Mouse (Mus musculus) forebrain, embryonic 11.5 days (tissue): ENCODE data around the gene Gpbp1. TPM values are rescaled to one million over a fixed set of nuclear protein-coding genes. Genes with fewer than 3 reads are reported as not detected.

Experiments used
- ATAC-seq: fragments of 200-750 bp; cut with Nextera tagmentation; replicated peaks from 2 replicates; pipeline ENCODE4 v1.8.0; 2017; ENCODE audit warnings: moderate TSS enrichment; ENCODE audit not compliant: low FRiP score
- DNase-seq: peaks from one replicate; pipeline ENCODE4 v3.0.0-alpha.2; 2017; ENCODE audit warnings: low spot score
- H3K27ac ChIP-seq: fragments of 300-500 bp; sonication (generic); 2 replicates; pipeline ENCODE4 v1.5.1; 2014; ENCODE audit warnings: low read depth, low read length
- H3K27me3 ChIP-seq: fragments of 300-500 bp; sonication (generic); 2 replicates; pipeline ENCODE4 v1.6.1; 2014; ENCODE audit warnings: mild to moderate bottlenecking, low read length, mixed read lengths; ENCODE audit not compliant: control insufficient read depth, insufficient read depth
- H3K36me3 ChIP-seq: fragments of 300-500 bp; sonication (generic); 2 replicates; pipeline ENCODE4 v1.6.1; 2014; ENCODE audit warnings: mild to moderate bottlenecking, low read length, moderate library complexity, mixed read lengths; ENCODE audit not compliant: control insufficient read depth, insufficient read depth
- H3K4me1 ChIP-seq: fragments of 300-500 bp; sonication (generic); replicated peaks from 2 replicates; pipeline ENCODE4 v1.6.1; 2014; ENCODE audit warnings: low read length, mixed read lengths; ENCODE audit not compliant: control insufficient read depth, insufficient read depth
- H3K4me2 ChIP-seq: fragments of 300-500 bp; sonication (generic); 2 replicates; pipeline ENCODE4 v1.6.1; 2014; ENCODE audit warnings: low read depth, mild to moderate bottlenecking, low read length, moderate library complexity, mixed read lengths; ENCODE audit not compliant: severe bottlenecking
- H3K4me3 ChIP-seq: fragments of 300-500 bp; sonication (generic); 2 replicates; pipeline ENCODE4 v1.5.1; 2014; ENCODE audit warnings: low read depth, low read length
- H3K9ac ChIP-seq: fragments of 300-500 bp; sonication (generic); 2 replicates; pipeline ENCODE4 v1.6.1; 2014; ENCODE audit warnings: low read length
- H3K9me3 ChIP-seq: fragments of 300-500 bp; sonication (generic); 2 replicates; pipeline ENCODE4 v1.6.1; 2016; ENCODE audit warnings: low read length, mixed read lengths; ENCODE audit not compliant: control insufficient read depth
- WGBS: fragments of 180-500 bp; shearing (Covaris S2); extraction: QIAGEN DNeasy Blood & Tissue Kit; methylation state at CpG from one replicate; pipeline ENCODE4 v1.1.7; 2014; 5-methylcytosine and 5-hydroxymethylcytosine counted together
- polyA plus RNA-seq: library from polyadenylated mRNA; unstranded; fragments of >200 nt; fragmentation: Nextera tagmentation; extraction: Ambion mirVana; gene quantifications from 2 replicates; pipeline ENCODE4 v1.2.1, GENCODE M21; 2014

Gene Gpbp1
- 120 and 132 TPM in 2 replicates for polyA plus RNA-seq

GRCm38 (mm10) chr13:111489802-111490723, at the start of gene Gpbp1:
Gpbp1 (minus strand) TSS chr13:111490111.
- peaks cover 3% of the 10 kb centered on the region; the same call in 1 of the 2 replicates for H3K4me1 ChIP-seq
- H3K27ac ChIP-seq: peak within 1 kb of the TSS; percentile 97
- DNase-seq: peak; percentile 100
- peak; percentile 96 for ATAC-seq
- no peaks in the 10 kb centered on the region for H3K9me3 ChIP-seq
- WGBS: under 1% methylated on average over 93 of the region's 109 CpGs
- H3K4me3 ChIP-seq: peak within 1 kb of the TSS; percentile 94
- no peaks in the 10 kb centered on the region for H3K36me3 ChIP-seq
- peak within 1 kb of the TSS; percentile 78 for H3K4me2 ChIP-seq
- H3K27me3 ChIP-seq: peaks cover 23% of the 10 kb centered on the region
- peak within 1 kb of the TSS; percentile 93 for H3K9ac ChIP-seq

- H3K4me2 ChIP-seq: no peak overlapping the region
- 91% methylated on average over 9 of the region's 9 CpGs for WGBS
- no peak for DNase-seq
- ATAC-seq: no peak
- no peak overlapping the region for H3K9ac ChIP-seq
- H3K27ac ChIP-seq: no peak overlapping the region
- H3K9me3 ChIP-seq: no peaks in the 10 kb centered on the region
- H3K4me1 ChIP-seq: no peaks in the 10 kb centered on the region
- H3K36me3 ChIP-seq: no peaks in the 10 kb centered on the region
- no peaks in the 10 kb centered on the region for H3K27me3 ChIP-seq
- H3K4me3 ChIP-seq: no peak overlapping the region
Observed at GRCm38 (mm10) chr13:111537718-111538117, 47.8 kb upstream of the Gpbp1 start.

GRCm38 (mm10) chr13:111536207-111536887, 46.4 kb upstream of the Gpbp1 start:
- H3K9me3 ChIP-seq: no peaks in the 10 kb centered on the region
- no peaks in the 10 kb centered on the region for H3K27me3 ChIP-seq
- no peak overlapping the region for H3K9ac ChIP-seq
- WGBS: 82% methylated on average over 6 of the region's 6 CpGs
- H3K4me3 ChIP-seq: no peak overlapping the region
- H3K36me3 ChIP-seq: no peaks in the 10 kb centered on the region
- DNase-seq (no peak), ATAC-seq (no peak)
- no peak overlapping the region for H3K27ac ChIP-seq
- no peaks in the 10 kb centered on the region for H3K4me1 ChIP-seq
- H3K4me2 ChIP-seq: no peak overlapping the region

GRCm38 (mm10) chr13:111534131-111534530, 44.2 kb upstream of the Gpbp1 start:
- Histone ChIP-seq H3K4me1 (no peaks in the 10 kb centered on the region), H3K27ac (no peak overlapping the region), H3K27me3 (no peaks in the 10 kb centered on the region), H3K9me3 (no peaks in the 10 kb centered on the region), H3K4me3 (no peak overlapping the region), H3K9ac (no peak overlapping the region), H3K36me3 (no peaks in the 10 kb centered on the region), H3K4me2 (no peak overlapping the region)
- DNase-seq (peak; percentile 55), ATAC-seq (no peak)
- WGBS: 72% methylated on average over 6 of the region's 6 CpGs

GRCm38 (mm10) chr13:111532178-111532948, 42.5 kb upstream of the Gpbp1 start:
- Histone ChIP-seq H3K9me3 (no peaks in the 10 kb centered on the region), H3K9ac (no peak overlapping the region), H3K4me2 (no peak overlapping the region), H3K4me1 (no peaks in the 10 kb centered on the region), H3K27me3 (no peaks in the 10 kb centered on the region), H3K36me3 (no peaks in the 10 kb centered on the region), H3K4me3 (no peak overlapping the region), H3K27ac (no peak overlapping the region)
- 92% methylated on average over 16 of the region's 16 CpGs for WGBS
- ATAC-seq (no peak), DNase-seq (no peak)

GRCm38 (mm10) chr13:111531701-111532100, 41.8 kb upstream of the Gpbp1 start:
- no peaks in the 10 kb centered on the region for H3K9me3 ChIP-seq

GRCm38 (mm10) chr13:111524277-111524676, 34.4 kb upstream of the Gpbp1 start:
- Histone ChIP-seq H3K4me3 (no peak overlapping the region), H3K9ac (no peak overlapping the region), H3K4me1 (no peaks in the 10 kb centered on the region), H3K9me3 (no peaks in the 10 kb centered on the region), H3K27ac (no peak overlapping the region), H3K27me3 (no peaks in the 10 kb centered on the region), H3K36me3 (no peaks in the 10 kb centered on the region), H3K4me2 (no peak overlapping the region)
- 87% methylated on average over 2 of the region's 2 CpGs for WGBS
- ATAC-seq (no peak), DNase-seq (no peak)

More at GRCm38 (mm10) chr13:111531701-111532100, 41.8 kb upstream of the Gpbp1 start:
- ATAC-seq (no peak), DNase-seq (no peak)
- Histone ChIP-seq H3K4me2 (no peak overlapping the region), H3K36me3 (no peaks in the 10 kb centered on the region), H3K4me1 (no peaks in the 10 kb centered on the region), H3K27ac (no peak overlapping the region), H3K9ac (no peak overlapping the region), H3K4me3 (no peak overlapping the region), H3K27me3 (no peaks in the 10 kb centered on the region)
- WGBS: 88% methylated on average over 1 of the region's 1 CpGs

- DNase-seq: no peak
- Histone ChIP-seq H3K36me3 (no peaks in the 10 kb centered on the region), H3K4me1 (no peaks in the 10 kb centered on the region), H3K4me2 (no peak overlapping the region), H3K9me3 (no peaks in the 10 kb centered on the region), H3K27ac (no peak overlapping the region), H3K27me3 (no peaks in the 10 kb centered on the region), H3K9ac (no peak overlapping the region), H3K4me3 (no peak overlapping the region)
- 85% methylated on average over 9 of the region's 9 CpGs for WGBS
- ATAC-seq: no peak
Observed at GRCm38 (mm10) chr13:111522336-111522735, 32.4 kb upstream of the Gpbp1 start.
